Mouse (Mus musculus) adrenal gland, postnatal 36 days (tissue): ENCODE measurements around the gene Gas2l2. TPM values are rescaled to one million over a fixed set of nuclear protein-coding genes. Genes with fewer than 3 reads are reported as not detected.

ENCODE experiments used
- DNase-seq, 2 experiments: peaks; one replicate each; pipeline ENCODE4 v3.0.0; 2021; ENCODE audit warnings: mixed read lengths in 1 of 2
- total RNA-seq, 2 experiments: library from RNA; stranded (reverse); gene quantifications; 2 replicates each; pipeline ENCODE4 v1.2.3; 2021

Gas2l2 gene
- total RNA-seq, 2 experiments from 2014 or later, result not detected

GRCm38 (mm10) chr11:83394802-83395439, 34.3 kb downstream of the Gas2l2 start:
- DNase-seq, result no peak

DNA sequence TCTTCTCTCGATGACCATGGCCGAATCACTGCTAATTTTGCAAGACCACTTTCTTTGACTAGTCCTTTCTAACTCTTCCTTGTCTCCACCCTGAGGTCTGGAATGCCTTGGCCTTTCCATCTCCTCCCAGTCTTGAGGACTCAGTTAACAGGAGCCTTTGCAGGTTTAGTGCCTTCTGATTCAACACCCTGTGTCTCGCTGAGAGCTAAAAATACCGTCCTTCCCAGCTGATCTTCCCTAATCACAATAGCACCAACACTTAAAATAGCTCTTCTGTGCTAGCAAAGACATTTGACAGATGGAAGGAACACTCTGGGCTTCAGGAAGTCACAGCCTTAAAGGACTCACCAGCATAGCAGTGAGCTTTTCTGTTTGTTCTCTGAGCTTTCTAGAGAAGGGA, 36.2 kb downstream of the Gas2l2 start:
- no peak for DNase-seq

DNA sequence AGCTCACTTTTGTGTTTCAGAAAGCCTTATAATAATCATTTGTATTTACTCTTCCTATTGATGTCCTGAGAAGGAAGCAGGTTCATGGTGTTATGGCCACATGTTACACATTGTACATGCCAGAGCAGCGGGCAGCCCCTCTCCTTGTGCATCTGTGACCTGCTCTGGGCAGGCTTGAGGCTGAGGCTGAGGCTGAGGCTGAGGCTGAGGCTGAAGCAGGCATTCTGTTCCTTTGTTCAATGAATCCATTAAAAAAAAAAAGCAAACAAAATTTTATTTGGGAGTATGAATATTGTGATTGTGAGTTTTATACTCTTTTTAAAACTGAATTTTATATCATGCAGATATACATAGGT, 45.7 kb downstream of the Gas2l2 start:
- no peak for DNase-seq

DNA sequence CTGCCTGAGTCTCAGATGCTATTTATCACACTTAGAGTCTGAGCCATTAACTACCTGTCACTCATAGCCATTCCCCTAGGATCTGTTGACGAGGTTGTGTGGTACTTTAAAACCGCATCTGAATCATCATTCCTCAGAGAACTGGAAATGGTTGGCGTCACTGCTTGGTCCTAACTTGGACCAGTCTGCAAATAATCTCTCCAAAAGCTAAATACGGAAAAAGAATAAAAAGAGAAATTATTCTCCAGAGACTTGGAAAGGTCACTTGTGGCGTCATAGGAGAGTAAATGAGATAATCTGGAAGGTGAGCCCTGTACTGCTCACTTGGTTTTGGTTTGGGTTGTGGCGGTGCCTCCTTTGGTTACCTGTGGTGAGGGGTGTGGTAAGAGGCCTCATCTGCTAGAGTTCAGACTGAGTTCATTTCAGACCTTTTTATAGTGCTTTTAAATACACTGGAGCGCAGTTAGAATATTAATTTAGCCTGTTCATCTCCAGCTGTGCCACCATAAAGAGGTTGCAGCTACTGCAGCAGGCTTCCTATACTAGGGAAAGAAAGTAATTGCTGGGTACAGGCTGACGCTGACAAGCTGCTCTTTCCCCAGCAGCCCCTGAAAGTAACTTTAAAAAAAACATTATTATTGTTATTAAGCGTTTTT, 46.3 kb downstream of the Gas2l2 start:
- DNase-seq, result no peak

DNA sequence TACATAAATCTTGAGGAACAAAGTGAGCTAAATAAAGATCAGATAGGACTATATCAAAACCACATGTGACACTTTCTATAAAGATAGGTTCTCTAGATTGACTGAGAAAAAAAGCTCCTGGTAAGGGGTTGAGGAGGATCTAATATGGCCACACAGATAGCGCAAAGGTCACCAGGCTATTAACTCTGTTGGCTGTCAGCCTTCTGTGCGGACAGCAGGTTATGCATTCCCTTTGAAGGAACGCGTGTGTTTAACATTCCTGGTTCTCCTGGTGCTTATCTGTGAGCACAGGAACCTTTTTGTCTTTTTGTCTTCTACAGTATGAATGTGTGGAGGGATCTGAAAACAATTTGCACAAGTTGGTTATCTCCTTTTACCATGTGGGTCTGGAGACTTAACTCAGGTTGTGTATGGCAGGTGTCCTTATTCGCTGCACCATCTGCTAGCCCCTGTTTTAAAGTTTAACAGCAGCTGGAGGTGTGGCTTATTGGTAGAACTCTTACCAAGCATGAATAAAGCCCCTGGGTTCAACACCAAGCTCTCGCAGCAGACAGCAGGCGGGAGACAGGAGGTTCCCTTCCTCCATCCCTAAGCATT, 49.4 kb downstream of the Gas2l2 start:
- no peak for DNase-seq

Other genes with a start within 250 kb of the Gas2l2 start
- 1 to 10 TPM; 1.8 to 2.9 TPM for gene Slfn3, start 238.1 kb downstream of the Gas2l2 start, total RNA-seq
- not detected for gene Slfn14, start 142.7 kb downstream of the Gas2l2 start, total RNA-seq
- 100 to 1,000 TPM; 109 to 114 TPM for gene Ap2b1, start 130.4 kb downstream of the Gas2l2 start, total RNA-seq
- 10 to 100 TPM; 14.8 to 18.3 TPM for gene Pex12, start 126.9 kb downstream of the Gas2l2 start, total RNA-seq
- gene Rasl10b, start 20.3 kb downstream of the Gas2l2 start, total RNA-seq, result 10 to 100 TPM; 12.0 to 13.6 TPM
- gene 1700020L24Rik, start 8.2 kb upstream of the Gas2l2 start, total RNA-seq, result under 1 TPM; 0.30 to 0.43 TPM
- 10 to 100 TPM; 11.0 to 12.7 TPM for gene Mmp28, start 33.6 kb upstream of the Gas2l2 start, total RNA-seq
- 10 to 100 TPM; 62.2 to 78.5 TPM for gene Taf15, start 43.6 kb upstream of the Gas2l2 start, total RNA-seq
- gene Heatr9, start 92.7 kb upstream of the Gas2l2 start, total RNA-seq, result not detected
- 1 to 10 TPM in 1 of 2 experiments, under 1 TPM in 1; 0.79 to 2.2 TPM for gene Ccl5, start 101.1 kb upstream of the Gas2l2 start, total RNA-seq
- 10 to 100 TPM in 1 of 2 experiments, 1 to 10 TPM in 1; 4.7 to 13.1 TPM for gene Ccl9, start 149.2 kb upstream of the Gas2l2 start, total RNA-seq
- 10 to 100 TPM; 11.4 to 30.4 TPM for gene Ccl6, start 163.6 kb upstream of the Gas2l2 start, total RNA-seq
- gene Rpl9-ps1, start 216.2 kb upstream of the Gas2l2 start, total RNA-seq, result not detected
- not detected for gene Ccl3, start 219.9 kb upstream of the Gas2l2 start, total RNA-seq
- under 1 TPM in 1 of 2 experiments, not detected in 1; 0.50 TPM for gene Ccl4, start 233.1 kb upstream of the Gas2l2 start, total RNA-seq